Mouse (Mus musculus): ENCODE measurements around the gene Kcnk5.

The Kcnk5 gene

DNA sequence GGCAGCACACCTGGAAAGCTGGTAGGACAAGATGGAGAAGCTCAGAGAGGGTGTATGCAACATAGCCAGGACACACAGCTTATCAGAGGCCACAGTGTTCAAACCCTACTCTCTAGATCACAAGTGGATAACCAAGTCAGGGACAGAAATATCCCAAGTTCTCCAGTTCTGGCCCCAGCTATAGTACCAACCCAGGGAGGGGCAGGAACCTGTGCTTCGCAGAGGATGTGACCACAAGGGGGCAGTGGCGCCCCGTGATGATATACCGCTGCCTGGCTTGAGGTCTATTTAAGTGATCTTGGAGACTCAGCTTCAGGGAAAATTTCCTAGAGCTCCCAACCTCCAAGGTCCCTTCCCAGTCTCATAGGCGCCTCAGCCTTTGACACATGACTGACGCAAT, 67.6 kb downstream of the Kcnk5 start:
- peak; percentile 80 for DNase-seq (ENCODE audit: low spot score)

DNA sequence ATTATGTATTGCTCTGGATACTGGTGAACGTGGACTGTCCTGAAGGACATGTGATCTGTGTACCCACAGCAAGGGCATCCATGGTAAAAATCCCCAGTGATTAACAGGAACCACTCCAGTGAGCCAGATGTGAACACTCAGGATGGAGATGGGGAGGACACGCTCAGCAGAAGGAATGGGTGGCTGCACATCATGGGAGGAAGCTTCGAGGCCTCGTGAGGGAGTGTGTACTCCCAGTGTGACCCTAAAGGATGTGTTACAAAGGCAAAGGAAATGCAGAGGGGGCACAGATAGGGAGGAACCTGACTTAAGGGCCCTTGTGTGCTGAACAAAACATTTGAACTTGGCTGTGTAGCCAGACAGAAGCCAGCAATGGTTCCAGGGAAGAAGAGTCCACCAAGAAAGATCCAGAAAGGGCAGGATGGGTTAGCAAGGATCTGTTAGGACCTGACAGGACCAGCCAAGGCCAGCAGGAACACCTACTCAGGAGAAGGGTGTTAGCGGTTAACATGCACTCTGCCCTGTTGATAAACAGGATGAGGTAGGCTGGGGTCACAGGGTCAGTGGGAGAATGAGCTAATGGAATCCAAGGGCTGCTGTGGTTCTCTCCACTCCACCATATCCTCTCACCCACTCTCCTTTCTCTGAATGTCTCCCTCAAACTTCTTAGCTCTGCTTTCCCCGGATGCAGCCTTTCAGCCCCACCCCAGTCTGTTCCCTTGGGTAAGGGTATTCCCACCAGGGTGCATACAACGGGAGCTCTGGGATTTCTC, 68.2 kb downstream of the Kcnk5 start:
- no peak for DNase-seq (ENCODE audit: low spot score)

DNA sequence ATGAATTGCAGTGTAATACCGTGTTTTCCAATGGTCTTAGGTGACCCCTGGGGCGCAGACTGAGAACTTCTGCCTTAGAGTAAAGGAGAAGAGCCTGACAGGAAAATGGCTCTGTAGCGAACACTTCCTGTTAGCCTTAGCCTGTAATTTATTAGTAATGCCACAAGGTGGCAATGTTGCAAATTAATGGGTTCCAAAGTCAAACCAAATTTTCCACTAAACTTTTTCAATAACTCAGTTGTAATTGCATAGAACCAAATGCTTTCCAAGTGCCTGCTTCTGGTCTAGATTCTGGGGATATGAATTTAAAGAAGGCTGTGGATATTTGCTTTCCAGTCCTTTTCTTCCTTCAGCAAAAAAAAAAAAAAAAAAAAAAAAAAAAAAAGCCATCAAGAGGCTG, 69.4 kb downstream of the Kcnk5 start:
- DNase-seq (ENCODE audit: low spot score) = no peak

DNA sequence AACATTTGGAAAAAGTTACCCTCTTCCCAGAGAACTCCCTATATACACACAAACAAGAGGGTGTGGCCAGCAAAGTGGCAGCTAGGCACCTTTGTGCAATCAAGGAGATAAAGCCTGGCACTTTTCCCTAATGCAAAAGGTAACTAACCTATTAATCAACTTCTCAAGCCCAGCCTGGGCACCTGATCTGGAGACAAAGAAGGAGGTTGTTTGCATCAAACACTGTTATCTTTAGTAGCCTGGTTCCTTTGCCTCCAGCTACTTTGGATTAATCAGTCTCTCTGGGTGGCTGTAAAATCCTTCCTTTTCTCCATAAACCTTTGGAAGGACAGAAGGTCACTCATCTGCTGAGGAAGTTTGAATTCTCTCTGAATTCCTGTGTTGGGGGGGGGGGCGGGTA, 70.7 kb downstream of the Kcnk5 start:
- no peak for DNase-seq (ENCODE audit: low spot score)

DNA sequence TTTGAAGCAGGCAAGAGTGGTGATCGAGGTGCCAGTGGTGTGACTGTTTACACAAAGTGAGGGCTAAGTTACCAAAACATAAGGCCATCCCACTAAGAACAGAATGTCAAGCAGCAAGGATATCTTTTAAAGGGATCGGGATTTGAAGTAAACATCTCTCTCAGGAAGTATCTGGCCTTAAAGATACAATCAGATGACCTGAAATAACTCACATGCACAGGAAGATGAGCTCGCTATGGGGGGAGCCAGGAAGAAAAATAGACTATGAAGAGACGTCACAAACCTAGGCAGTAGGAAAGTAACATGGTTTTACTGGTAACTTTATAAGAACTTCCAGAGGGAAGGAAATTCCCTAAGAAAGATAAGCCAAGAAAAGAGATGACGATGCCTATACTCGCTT, 75.3 kb downstream of the Kcnk5 start:
- DNase-seq (ENCODE audit: low spot score) = no peak

DNA sequence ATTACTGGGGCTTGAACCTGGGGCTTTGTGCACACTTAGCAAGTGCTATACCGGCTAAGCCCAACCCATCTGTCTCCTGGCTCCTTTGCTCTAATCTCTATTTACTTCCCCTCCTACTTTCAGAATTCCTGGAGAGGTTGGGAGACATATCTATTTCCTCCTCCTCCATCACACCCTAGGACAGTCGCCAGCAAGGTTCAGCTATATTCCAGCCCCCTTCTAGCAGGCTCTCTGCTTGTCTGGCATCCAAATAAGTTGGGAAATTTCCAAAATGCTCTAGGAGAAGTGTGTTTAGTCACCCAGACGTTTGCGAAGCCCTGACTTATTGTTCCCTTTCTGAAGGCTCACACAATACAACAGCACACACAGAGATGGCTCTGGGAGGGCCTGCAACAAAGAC, 78.4 kb downstream of the Kcnk5 start:
- no peak for DNase-seq (ENCODE audit: low spot score)

DNA sequence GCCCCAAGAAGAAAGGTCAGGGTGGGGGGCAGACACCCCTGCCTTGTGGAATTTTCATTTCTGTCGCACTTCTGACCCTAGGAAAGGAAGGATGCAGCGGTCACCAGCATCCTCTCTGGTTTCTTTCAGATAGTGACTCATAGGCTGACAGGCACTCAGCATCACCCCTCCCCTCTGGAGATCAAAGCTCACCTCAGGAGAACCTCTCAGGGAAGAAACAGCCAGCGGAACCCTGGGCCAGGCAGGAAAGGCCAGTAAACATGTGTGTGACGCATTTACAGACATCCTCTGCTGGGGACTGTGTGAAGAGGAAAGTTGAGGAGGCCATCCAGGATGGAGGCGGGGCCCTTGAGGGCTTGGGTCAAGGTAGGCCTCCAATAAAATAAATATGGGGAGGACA, 83.5 kb downstream of the Kcnk5 start:
- no peak for DNase-seq (ENCODE audit: low spot score)

DNA sequence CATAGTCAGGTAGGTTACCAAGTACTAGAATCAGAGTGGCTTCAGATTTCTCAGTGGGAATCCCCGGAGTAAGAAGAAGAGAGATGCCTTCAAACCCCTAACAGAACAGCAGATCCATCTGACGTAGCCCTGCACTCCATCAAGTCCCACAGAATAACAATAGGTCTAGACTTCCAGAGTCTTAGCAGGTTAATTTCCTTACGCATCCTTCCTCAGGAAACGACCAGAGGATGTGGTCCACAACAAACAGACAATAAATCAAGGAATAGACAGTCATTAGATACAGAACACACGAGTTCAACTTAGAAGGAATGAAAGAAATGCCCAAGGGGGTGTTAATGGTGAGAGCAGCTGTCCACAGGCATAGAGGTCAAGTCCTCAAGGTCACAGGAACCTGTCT, 86.7 kb downstream of the Kcnk5 start:
- no peak for DNase-seq (ENCODE audit: low spot score)

DNA sequence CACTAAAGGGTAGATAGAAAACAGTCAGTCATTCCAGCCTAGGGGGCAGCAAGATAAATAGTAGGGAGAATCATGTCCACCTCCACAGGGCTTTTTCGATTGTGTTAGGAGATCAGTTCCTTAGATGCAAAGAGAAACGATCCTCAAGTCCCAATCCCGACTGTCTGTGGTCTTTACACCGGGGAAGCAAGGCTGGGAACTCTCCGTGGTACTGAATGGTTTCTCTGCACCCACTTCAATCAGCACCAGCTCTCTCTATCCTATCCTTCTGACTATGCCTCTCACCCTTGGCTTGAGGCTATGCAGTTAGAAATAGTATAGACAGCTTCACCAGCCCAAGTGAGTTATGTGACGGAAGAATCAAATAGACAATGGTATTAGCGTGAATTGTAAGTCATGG, 88.1 kb downstream of the Kcnk5 start:
- DNase-seq (ENCODE audit: low spot score) = no peak

All from ovary, postnatal 10 days (tissue).